Mouse (Mus musculus) liver, postnatal 0 days (tissue): ENCODE results near the gene Gtpbp8.

Experiments
- CTCF ChIP-seq: sonication (generic); IDR thresholded peaks from 2 replicates; pipeline ENCODE4 v1.5.1; 2016; ENCODE audit warnings: antibody characterized with exemption, low read depth
- EP300 ChIP-seq: IDR thresholded peaks from 2 replicates; pipeline ENCODE4 v1.6.1; 2016; ENCODE audit warnings: antibody characterized with exemption, low read depth, mild to moderate bottlenecking

GRCm38 (mm10) chr16:44736118-44736517 is 10.0 kb downstream of the Gtpbp8 start:
- TF ChIP-seq CTCF (no peak), EP300 (no peak)
